ENCODE assay signal across 18 mouse cellular contexts in genomic region chr1:160855411-160855810, GRCm38 (mm10).
"Had no signal": no experiment of that assay in that cellular context is flagged by ENCODE, and none has a peak within 500 bp of the region (broad histone marks: within the 10 kb centered on the region; RNA-seq: fewer than 3 reads in every experiment).

No protein-coding gene starts in this region.

- H3K27me3 ChIP-seq: embryonic facial prominence, embryonic 12.5 days; embryonic facial prominence, embryonic 13.5 days; embryonic facial prominence, embryonic 15.5 days; forebrain, embryonic 12.5 days; forebrain, embryonic 13.5 days; forebrain, embryonic 15.5 days had no signal

- H3K27ac ChIP-seq: embryonic facial prominence, embryonic 10.5 days; embryonic facial prominence, embryonic 12.5 days; embryonic facial prominence, embryonic 13.5 days; embryonic facial prominence, embryonic 15.5 days; forebrain, embryonic 10.5 days; forebrain, embryonic 12.5 days; forebrain, embryonic 13.5 days; forebrain, embryonic 15.5 days; gastrocnemius, adult 2 months; heart, adult 2 months had no signal

- H3K36me3 ChIP-seq: embryonic facial prominence, embryonic 10.5 days; embryonic facial prominence, embryonic 12.5 days; embryonic facial prominence, embryonic 13.5 days; embryonic facial prominence, embryonic 15.5 days; forebrain, embryonic 10.5 days; forebrain, embryonic 12.5 days; forebrain, embryonic 15.5 days had no signal

- H3K9ac ChIP-seq: embryonic facial prominence, embryonic 12.5 days; embryonic facial prominence, embryonic 13.5 days; embryonic facial prominence, embryonic 15.5 days; forebrain, embryonic 12.5 days; forebrain, embryonic 13.5 days; forebrain, embryonic 15.5 days; forebrain, postnatal 0 days had no signal

- DNase-seq: cerebellum, adult 8-10 months; cerebellum, adult 9-10 months; cerebellum, postnatal 36 days; embryo, embryonic 11 days; forebrain, postnatal 0 days; gastrocnemius, adult 2 months; gastrocnemius, postnatal 25 days; gastrocnemius, postnatal 36 days; heart, adult 2 months had no signal

- H3K4me3 ChIP-seq: embryonic facial prominence, embryonic 10.5 days; embryonic facial prominence, embryonic 12.5 days; embryonic facial prominence, embryonic 13.5 days; embryonic facial prominence, embryonic 15.5 days; erythroblast, embryonic 14.5 days; forebrain, embryonic 10.5 days; forebrain, embryonic 12.5 days; forebrain, embryonic 13.5 days; forebrain, embryonic 15.5 days; gastrocnemius, adult 2 months; heart, adult 2 months had no signal

- H3K4me1 ChIP-seq: embryonic facial prominence, embryonic 10.5 days; embryonic facial prominence, embryonic 12.5 days; embryonic facial prominence, embryonic 13.5 days; embryonic facial prominence, embryonic 15.5 days; forebrain, embryonic 10.5 days; forebrain, embryonic 12.5 days; forebrain, embryonic 13.5 days; forebrain, embryonic 15.5 days had no signal
